Comparison of ENCODE assay signal across 1 mouse cellular context in the genomic region with DNA sequence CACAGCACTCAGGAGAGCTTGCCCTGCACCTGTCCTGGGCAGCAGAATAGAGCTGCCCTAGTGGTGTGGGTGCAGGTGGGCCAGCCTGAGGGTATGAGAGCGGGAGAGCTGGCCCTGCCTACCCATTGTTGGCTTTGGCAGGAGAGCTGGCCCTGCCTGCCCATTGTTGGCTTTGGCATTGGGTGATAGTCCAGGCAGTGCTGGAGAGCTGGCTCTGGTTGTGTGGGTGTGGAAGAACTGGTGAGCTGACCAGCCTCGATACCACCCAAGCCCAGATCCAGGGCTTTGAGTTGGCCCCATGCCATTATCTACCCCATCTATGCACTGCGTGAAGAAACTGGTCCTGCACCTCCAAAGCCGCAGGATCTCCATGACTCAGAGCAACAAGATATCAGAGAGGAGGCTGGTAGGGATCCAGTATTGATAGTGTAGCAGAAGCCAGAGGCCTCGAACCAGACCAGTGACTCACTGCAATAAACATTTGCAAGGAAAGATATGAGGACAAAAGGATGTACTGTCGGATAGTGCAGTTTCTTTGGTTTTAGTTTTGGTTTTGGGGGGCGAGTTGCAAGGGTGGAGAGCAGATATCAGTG.
TF ChIP-seq lines count a peak whose summit lies in the region.

No protein-coding gene starts in this region.

TF ChIP-seq in MEL, 35 proteins besides CTCF, POLR2A, EP300 and RAD21 (continued from another document):
- peak; percentile 82 for TF ChIP-seq TAL1 (IDR thresholded peaks at IDR 0.05; ENCODE audit: low read length)
- TF ChIP-seq POLR2AphosphoS5 (IDR thresholded peaks at IDR 0.05; ENCODE audit: borderline replicate concordance, low read depth, low read length) = no peak
- peak; percentile 87 for TF ChIP-seq TCF12 (IDR thresholded peaks at IDR 0.05; ENCODE audit: low read depth, low read length)
- peak; percentile 88; the same call in 1 of the 2 replicates for TF ChIP-seq RCOR1 (IDR thresholded peaks at IDR 0.05; ENCODE audit: low read depth, low read length)
- TF ChIP-seq USF2 (IDR thresholded peaks at IDR 0.05; ENCODE audit: borderline replicate concordance in 1 of 2, insufficient read depth in 1 of 2, low read depth in 1 of 2, low read length in 2 of 2) = no peak
- TF ChIP-seq ZNF384 (IDR thresholded peaks at IDR 0.05; ENCODE audit: low read depth, low read length) = 0 out of 2 replicates have a peak, but pooled peaks have one; percentile 7
